Mouse (Mus musculus) MEL (cell line): Measurements from ENCODE around the gene Chid1. TPM values are rescaled to one million over a fixed set of nuclear protein-coding genes. Genes with fewer than 3 reads are reported as not detected.

ENCODE experiments used
- DNase-seq: peaks from one replicate; pipeline ENCODE4 v3.0.0; 2011; ENCODE audit warnings: low read depth, low spot score
- H3K27ac ChIP-seq: 2 replicates; pipeline ENCODE4 v1.5.1; 2012; ENCODE audit warnings: low read depth, mild to moderate bottlenecking, control low read depth, low read length, moderate library complexity; ENCODE audit not compliant: control insufficient read depth
- H3K27me3 ChIP-seq, 2 experiments: fragments of 150-350 bp in 1 of 2; sonication (generic) in 1 of 2; 2 replicates each; pipeline ENCODE4 v1.6.1; 2012; ENCODE audit warnings: low read length in 2 of 2, mild to moderate bottlenecking in 2 of 2, improper control_type of control experiment in 1 of 2, moderate library complexity in 1 of 2; ENCODE audit not compliant: insufficient read depth in 2 of 2, control insufficient read depth in 1 of 2
- H3K36me3 ChIP-seq, 2 experiments: 2 replicates each; pipeline ENCODE4 v1.6.1; 2012 to 2014; ENCODE audit warnings: low read length in 2 of 2, improper control_type of control experiment in 1 of 2, inconsistent platforms in 1 of 2, mild to moderate bottlenecking in 1 of 2; ENCODE audit not compliant: insufficient read depth in 2 of 2, control insufficient read depth in 1 of 2
- H3K4me1 ChIP-seq, 2 experiments: fragments of 150-350 bp in 1 of 2; sonication (generic) in 1 of 2; 2 replicates each; pipeline ENCODE4 v1.6.1; 2012; ENCODE audit warnings: low read length in 2 of 2, improper control_type of control experiment in 1 of 2, mild to moderate bottlenecking in 1 of 2; ENCODE audit not compliant: insufficient read depth in 2 of 2, control insufficient read depth in 1 of 2
- H3K4me3 ChIP-seq, 2 experiments: fragments of 150-350 bp in 1 of 2; sonication (generic) in 1 of 2; 2 replicates each; pipeline ENCODE4 v1.5.1; 2012; ENCODE audit warnings: low read depth in 2 of 2, low read length in 2 of 2, mild to moderate bottlenecking in 2 of 2, moderate library complexity in 2 of 2, control low read depth in 1 of 2, improper control_type of control experiment in 1 of 2; ENCODE audit not compliant: control insufficient read depth in 1 of 2, insufficient read depth in 1 of 2
- H3K79me2 ChIP-seq: 2 replicates; pipeline ENCODE4 v1.6.1; 2012; ENCODE audit warnings: mild to moderate bottlenecking, low read length, moderate library complexity; ENCODE audit not compliant: control insufficient read depth, poor library complexity, insufficient read depth
- H3K9ac ChIP-seq: 2 replicates; pipeline ENCODE4 v1.6.1; 2012; ENCODE audit warnings: low read depth, mild to moderate bottlenecking, control low read depth, low read length, moderate library complexity; ENCODE audit not compliant: control insufficient read depth, poor library complexity, severe bottlenecking
- H3K9me3 ChIP-seq: fragments of 150-350 bp; sonication (generic); replicated peaks from 2 replicates; pipeline ENCODE4 v1.6.1; 2012; ENCODE audit warnings: mild to moderate bottlenecking, low read length, improper control_type of control experiment, moderate library complexity; ENCODE audit not compliant: insufficient read depth
- CTCF ChIP-seq, 3 experiments: IDR thresholded peaks in 2 of 3; conservative IDR thresholded peaks in 1 of 3; 2 replicates each; pipeline ENCODE4 v1.5.1; 2011 to 2012; ENCODE audit warnings: low read length in 3 of 3, low read depth in 2 of 3, mild to moderate bottlenecking in 2 of 3, improper control_type of control experiment in 1 of 3, inconsistent platforms in 1 of 3, mixed read lengths in 1 of 3, moderate library complexity in 1 of 3; ENCODE audit not compliant: control insufficient read depth in 1 of 3, insufficient read depth in 1 of 3, poor library complexity in 1 of 3, severe bottlenecking in 1 of 3
- E2F4 ChIP-seq: IDR thresholded peaks from 2 replicates; pipeline ENCODE4 v1.6.1; 2011; ENCODE audit warnings: low read depth, low read length, improper control_type of control experiment, borderline replicate concordance
- ELF1 ChIP-seq: IDR thresholded peaks from 2 replicates; pipeline ENCODE4 v1.6.1; 2014; ENCODE audit warnings: low read depth, mild to moderate bottlenecking, inconsistent platforms, low read length, improper control_type of control experiment, moderate library complexity
- EP300 ChIP-seq, 2 experiments: IDR thresholded peaks; 2 replicates each; pipeline ENCODE4 v1.6.1; 2011; ENCODE audit warnings: improper control_type of control experiment in 2 of 2, low read length in 2 of 2, low read depth in 1 of 2, mild to moderate bottlenecking in 1 of 2
- GABPA ChIP-seq: IDR thresholded peaks from 2 replicates; pipeline ENCODE4 v1.6.1; 2012; ENCODE audit warnings: low read depth, mild to moderate bottlenecking, inconsistent platforms, low read length, improper control_type of control experiment, moderate library complexity
- GATA1 ChIP-seq: IDR thresholded peaks from 2 replicates; pipeline ENCODE4 v1.6.1; 2011; ENCODE audit warnings: low read depth, low read length, improper control_type of control experiment
- HCFC1 ChIP-seq: IDR thresholded peaks from 2 replicates; pipeline ENCODE4 v1.6.1; 2012; ENCODE audit warnings: low read depth, mild to moderate bottlenecking, inconsistent platforms, low read length, improper control_type of control experiment, moderate library complexity
- MAX ChIP-seq: IDR thresholded peaks from 2 replicates; pipeline ENCODE4 v1.6.1; 2011; ENCODE audit warnings: low read length, improper control_type of control experiment
- MAZ ChIP-seq: IDR thresholded peaks from 2 replicates; pipeline ENCODE4 v1.6.1; 2012; ENCODE audit warnings: low read depth, mild to moderate bottlenecking, inconsistent platforms, low read length, improper control_type of control experiment
- MYC ChIP-seq: IDR thresholded peaks from 2 replicates; pipeline ENCODE4 v1.6.1; 2011; ENCODE audit warnings: low read depth, mild to moderate bottlenecking, low read length, improper control_type of control experiment, moderate library complexity
- NELFE ChIP-seq: IDR thresholded peaks from 2 replicates; pipeline ENCODE4 v1.6.1; 2011; ENCODE audit warnings: low read depth, low read length, improper control_type of control experiment
- POLR2A ChIP-seq, 2 experiments: IDR thresholded peaks; 2 replicates each; pipeline ENCODE4 v1.6.1; 2011 to 2012; ENCODE audit warnings: low read length in 2 of 2, mild to moderate bottlenecking in 2 of 2, control low read depth in 1 of 2, improper control_type of control experiment in 1 of 2, low read depth in 1 of 2, moderate library complexity in 1 of 2; ENCODE audit not compliant: control insufficient read depth in 1 of 2, insufficient read depth in 1 of 2, poor library complexity in 1 of 2
- RAD21 ChIP-seq: IDR thresholded peaks from 2 replicates; pipeline ENCODE4 v1.6.1; 2011; ENCODE audit warnings: mild to moderate bottlenecking, low read depth, low read length, improper control_type of control experiment
- RCOR1 ChIP-seq: IDR thresholded peaks from 2 replicates; pipeline ENCODE4 v1.6.1; 2012; ENCODE audit warnings: low read depth, mild to moderate bottlenecking, inconsistent platforms, low read length, improper control_type of control experiment
- SMC3 ChIP-seq: IDR thresholded peaks from 2 replicates; pipeline ENCODE4 v1.6.1; 2011; ENCODE audit warnings: low read depth, low read length, improper control_type of control experiment
- UBTF ChIP-seq: IDR thresholded peaks from 2 replicates; pipeline ENCODE4 v1.6.1; 2012; ENCODE audit warnings: low read depth, mild to moderate bottlenecking, inconsistent platforms, low read length, improper control_type of control experiment, moderate library complexity, borderline replicate concordance; ENCODE audit not compliant: insufficient read depth
- USF2 ChIP-seq, 2 experiments: IDR thresholded peaks; 2 replicates each; pipeline ENCODE4 v1.6.1; 2011 to 2012; ENCODE audit warnings: improper control_type of control experiment in 2 of 2, low read length in 2 of 2, borderline replicate concordance in 1 of 2, inconsistent platforms in 1 of 2, low read depth in 1 of 2, mild to moderate bottlenecking in 1 of 2; ENCODE audit not compliant: insufficient read depth in 1 of 2
- ZC3H11A ChIP-seq: IDR thresholded peaks from 2 replicates; pipeline ENCODE4 v1.6.1; 2012; ENCODE audit warnings: low read depth, mild to moderate bottlenecking, inconsistent platforms, low read length, improper control_type of control experiment
- ZKSCAN1 ChIP-seq: IDR thresholded peaks from 2 replicates; pipeline ENCODE4 v1.6.1; 2012; ENCODE audit warnings: low read depth, mild to moderate bottlenecking, inconsistent platforms, low read length, improper control_type of control experiment, moderate library complexity
- polyA plus RNA-seq, 2 experiments: library from polyadenylated mRNA; stranded (reverse) in 1 of 2; unstranded in 1 of 2; fragments of >175 nt in 1 of 2; fragments of >200 nt in 1 of 2; gene quantifications; 2 replicates each; pipeline versions ENCODE4 v1.2.1 to v1.2.4; 2012; ENCODE audit warnings: low replicate concordance in 2 of 2, low read depth in 1 of 2; ENCODE audit not compliant: insufficient read length in 2 of 2, insufficient read depth in 1 of 2, missing spikeins in 1 of 2
- total RNA-seq: library from RNA; depleted of rRNA; stranded (reverse); fragments of 300-350 nt; gene quantifications from 2 replicates; pipeline ENCODE4 v1.2.3, GENCODE M21; 2012

The Chid1 gene
- total and polyA plus RNA-seq, 3 experiments: 36.1 to 46.7 TPM; not detected in 1

GRCm38 (mm10) chr7:141457986-141458660 lies 81.5 kb downstream of the Chid1 start (continued):
- TF ChIP-seq ZKSCAN1: no peak
- no peak for TF ChIP-seq ELF1
- TF ChIP-seq GABPA: no peak
- peak; percentile 38 for TF ChIP-seq SMC3
- no peak for TF ChIP-seq NELFE
- no peak for TF ChIP-seq E2F4
- TF ChIP-seq EP300 (IDR thresholded peaks at IDR 0.05; ENCODE audit: low read depth in 1 of 2, low read length in 2 of 2): no peak
- no peak for TF ChIP-seq MYC
- peak; percentile 53 for TF ChIP-seq RAD21
- TF ChIP-seq CTCF (IDR thresholded peaks at IDR 0.05 in 2 of 3, conservative IDR thresholded peaks at IDR 0.05 in 1 of 3; ENCODE audit: control insufficient read depth in 1 of 3, insufficient read depth in 1 of 3, low read depth in 2 of 3, low read length in 3 of 3, poor library complexity in 1 of 3, severe bottlenecking in 1 of 3): peak; percentile 55 to 86 (median 63); a peak in 5 of 6 replicates

DNA sequence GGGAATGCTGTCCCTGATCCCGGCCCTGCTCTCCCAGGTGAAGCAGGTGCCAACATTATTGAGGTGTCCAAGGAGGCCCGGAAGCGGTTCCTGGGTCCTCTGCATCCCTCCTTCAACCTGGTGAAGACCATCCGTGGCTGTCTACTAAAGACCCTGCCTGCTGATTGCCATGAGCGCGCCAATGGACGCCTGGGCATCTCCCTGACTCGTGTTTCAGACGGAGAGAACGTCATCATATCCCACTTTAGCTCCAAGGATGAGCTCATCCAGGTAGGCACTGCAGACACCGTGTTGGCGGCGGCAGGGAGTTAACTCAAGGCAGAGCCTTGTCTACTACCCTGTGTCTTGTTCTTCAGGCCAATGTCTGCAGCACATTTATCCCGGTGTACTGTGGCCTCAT lies 82.4 kb downstream of the Chid1 start:
- H3K4me3 ChIP-seq: no peak overlapping the region

GRCm38 (mm10) chr7:141456739-141457138 lies 82.9 kb downstream of the Chid1 start:
- H3K4me1 ChIP-seq: peaks cover 0 to 6% of the 10 kb centered on the region in 2 experiments; a peak in 1 of 4 replicates

More for the DNA sequence above, 82.4 kb downstream of the Chid1 start:
- H3K4me1 ChIP-seq: peaks cover 0 to 6% of the 10 kb centered on the region in 2 experiments; a peak in 1 of 4 replicates
- TF ChIP-seq HCFC1 (no peak), POLR2A (IDR thresholded peaks at IDR 0.05; ENCODE audit: control insufficient read depth in 1 of 2, insufficient read depth in 1 of 2, low read depth in 1 of 2, low read length in 2 of 2, poor library complexity in 1 of 2) (no peak), USF2 (IDR thresholded peaks at IDR 0.05; ENCODE audit: borderline replicate concordance in 1 of 2, insufficient read depth in 1 of 2, low read depth in 1 of 2, low read length in 2 of 2) (no peak), RCOR1 (no peak), SMC3 (no peak), EP300 (IDR thresholded peaks at IDR 0.05; ENCODE audit: low read depth in 1 of 2, low read length in 2 of 2) (no peak), ELF1 (no peak), UBTF (no peak), MAZ (no peak)
- TF ChIP-seq, all 39 proteins: peak for 0
- Histone ChIP-seq H3K36me3 (no peaks in the 10 kb centered on the region), H3K9ac (no peak overlapping the region), H3K27ac (no peak overlapping the region), H3K27me3 (no peaks in the 10 kb centered on the region), H3K79me2 (no peaks in the 10 kb centered on the region; the same call in 1 of the 2 replicates), H3K9me3 (no peaks in the 10 kb centered on the region)
- no peak for DNase-seq

More at GRCm38 (mm10) chr7:141456739-141457138, 82.9 kb downstream of the Chid1 start:
- Histone ChIP-seq H3K27ac (no peak overlapping the region), H3K79me2 (no peaks in the 10 kb centered on the region; the same call in 1 of the 2 replicates), H3K27me3 (no peaks in the 10 kb centered on the region), H3K9ac (no peak overlapping the region), H3K9me3 (no peaks in the 10 kb centered on the region), H3K36me3 (no peaks in the 10 kb centered on the region), H3K4me3 (no peak overlapping the region)
- no peak for DNase-seq
- TF ChIP-seq RAD21 (no peak), ZC3H11A (no peak), MAX (no peak), GATA1 (no peak)
